Mouse (Mus musculus) spleen, adult 2 months (tissue): ENCODE results near the gene Rasal2.

Source experiments
- CTCF ChIP-seq: fragments of 200-500 bp; IDR thresholded peaks from 2 replicates; pipeline ENCODE4 v1.5.1; 2011; ENCODE audit warnings: mild to moderate bottlenecking, inconsistent platforms; ENCODE audit not compliant: insufficient read depth, insufficient read length, insufficient replicate concordance; ENCODE audit errors: extremely low read depth
- POLR2A ChIP-seq: fragments of 200-500 bp; IDR thresholded peaks from 2 replicates; pipeline ENCODE4 v1.6.1; 2011; ENCODE audit warnings: low read depth, low read length, inconsistent platforms

DNA sequence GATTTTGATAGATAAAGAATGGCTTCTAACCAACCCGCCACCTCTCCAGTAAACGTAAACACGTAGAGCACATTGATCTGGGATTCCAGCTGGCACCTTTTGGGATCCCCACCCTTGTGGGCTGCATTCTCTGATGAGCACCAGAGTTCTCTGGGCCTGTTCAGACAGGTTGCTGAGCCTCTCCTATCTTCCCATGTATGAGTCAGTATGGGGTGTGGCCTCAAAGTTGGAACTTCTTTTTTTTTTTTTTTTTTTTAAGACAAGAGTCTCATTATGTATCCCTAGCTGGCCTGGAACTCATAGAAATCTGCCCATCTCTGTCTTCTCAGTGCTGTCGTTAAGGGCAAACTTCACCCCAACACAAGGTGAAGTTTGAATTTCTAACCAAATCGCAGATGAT is 47.5 kb upstream of the Rasal2 start:
- no peak for TF ChIP-seq CTCF
- no peak for TF ChIP-seq POLR2A
